Mouse (Mus musculus) myocyte (in vitro differentiated cells): Measurements from ENCODE around the gene Flcn. TPM values are rescaled to one million over a fixed set of nuclear protein-coding genes. Genes with fewer than 3 reads are reported as not detected.
A peak's percentile ranks its signal among the peaks of the same experiment; 100 is the strongest.

Experiments
- H3K27me3 ChIP-seq: one replicate; pipeline ENCODE4 v1.6.1; 2011; ENCODE audit not compliant: control insufficient read depth, insufficient read depth, insufficient read length
- H3K36me3 ChIP-seq: one replicate; pipeline ENCODE4 v1.6.1; 2011; ENCODE audit not compliant: control insufficient read depth, insufficient read depth
- H3K4me2 ChIP-seq: one replicate; pipeline ENCODE4 v1.6.1; 2011; ENCODE audit warnings: low read depth, control low read depth
- H3K4me3 ChIP-seq: one replicate; pipeline ENCODE4 v1.5.1; 2011; ENCODE audit warnings: mild to moderate bottlenecking, control low read depth, moderate library complexity
- H3K79me2 ChIP-seq: one replicate; pipeline ENCODE4 v1.6.1; 2011; ENCODE audit not compliant: control insufficient read depth, insufficient read depth
- H3ac ChIP-seq: one replicate; pipeline ENCODE4 v1.6.1; 2011; ENCODE audit not compliant: control insufficient read depth, insufficient read length
- CEBPB ChIP-seq: IDR thresholded peaks from 2 replicates; pipeline ENCODE4 v1.6.1; 2011; ENCODE audit warnings: mild to moderate bottlenecking, moderate library complexity; ENCODE audit not compliant: poor library complexity, insufficient read depth, severe bottlenecking
- E2F4 ChIP-seq: IDR thresholded peaks from one replicate; pipeline ENCODE4 v1.6.1; 2011; ENCODE audit warnings: mild to moderate bottlenecking, control low read depth, moderate library complexity; ENCODE audit not compliant: insufficient read depth
- MAX ChIP-seq: IDR thresholded peaks from one replicate; pipeline ENCODE4 v1.6.1; 2011; ENCODE audit warnings: low read depth, mild to moderate bottlenecking, control low read depth
- MYOD1 ChIP-seq, 3 experiments: IDR thresholded peaks; one replicate each; pipeline ENCODE4 v1.6.1; 2011; ENCODE audit warnings: control low read depth in 2 of 3, low read depth in 2 of 3, mild to moderate bottlenecking in 2 of 3, moderate library complexity in 1 of 3; ENCODE audit not compliant: insufficient read length in 2 of 3, control insufficient read depth in 1 of 3
- MYOG ChIP-seq, 3 experiments: IDR thresholded peaks; one replicate each; pipeline ENCODE4 v1.6.1; 2011; ENCODE audit warnings: control low read depth in 2 of 3, low read depth in 2 of 3, mild to moderate bottlenecking in 2 of 3; ENCODE audit not compliant: insufficient read length in 2 of 3, control insufficient read depth in 1 of 3, insufficient read depth in 1 of 3
- POLR2A ChIP-seq: IDR thresholded peaks from one replicate; pipeline ENCODE4 v1.6.1; 2011; ENCODE audit warnings: low read depth, mild to moderate bottlenecking, control low read depth, moderate library complexity; ENCODE audit not compliant: insufficient read length
- POLR2AphosphoS2 ChIP-seq: IDR thresholded peaks from one replicate; pipeline ENCODE4 v1.6.1; 2011; ENCODE audit warnings: low read depth, control low read depth; ENCODE audit not compliant: insufficient read length
- REST ChIP-seq: IDR thresholded peaks from one replicate; pipeline ENCODE4 v1.6.1; 2011; ENCODE audit warnings: mild to moderate bottlenecking, control low read depth, moderate library complexity; ENCODE audit not compliant: insufficient read depth, insufficient read length
- SRF ChIP-seq: IDR thresholded peaks from one replicate; pipeline ENCODE4 v1.6.1; 2011; ENCODE audit warnings: low read depth; ENCODE audit not compliant: control insufficient read depth, insufficient read length
- TCF12 ChIP-seq: IDR thresholded peaks from one replicate; pipeline ENCODE4 v1.6.1; 2011; ENCODE audit warnings: mild to moderate bottlenecking, control low read depth; ENCODE audit not compliant: poor library complexity, insufficient read depth, severe bottlenecking
- TCF3 ChIP-seq: IDR thresholded peaks from one replicate; pipeline ENCODE4 v1.6.1; 2011; ENCODE audit warnings: low read depth, control low read depth; ENCODE audit not compliant: insufficient read length
- USF1 ChIP-seq: IDR thresholded peaks from one replicate; pipeline ENCODE4 v1.6.1; 2011; ENCODE audit warnings: low read depth, mild to moderate bottlenecking, control low read depth, moderate library complexity
- polyA plus RNA-seq: library from polyadenylated mRNA; unstranded; fragments of >200 nt; fragmentation: generic; extraction: Trizol; gene quantifications from one replicate; pipeline ENCODE4 v1.2.1, GENCODE M21; 2012; ENCODE audit warnings: missing spikeins

Flcn gene
- 43.9 TPM for polyA plus RNA-seq

GRCm38 (mm10) chr11:59809670-59810474 lies at the start of gene Flcn:
Flcn (minus strand) TSS chr11:59810016.
- Histone ChIP-seq H3K36me3 (no peaks in the 10 kb centered on the region), H3K4me2 (peak within 1 kb of the TSS; percentile 99), H3ac (peak within 1 kb of the TSS; percentile 76), H3K27me3 (no peaks in the 10 kb centered on the region), H3K79me2 (peaks cover 25% of the 10 kb centered on the region), H3K4me3 (peak within 1 kb of the TSS; percentile 99)
- no peak for TF ChIP-seq CEBPB
- TF ChIP-seq MYOD1 (IDR thresholded peaks at IDR 0.05; ENCODE audit: control insufficient read depth in 1 of 3, insufficient read length in 2 of 3, low read depth in 2 of 3), result peak in 1 of 3 experiments; percentile 50
- TF ChIP-seq E2F4, result no peak
- TF ChIP-seq POLR2A, result peak; percentile 99
- TF ChIP-seq MYOG (IDR thresholded peaks at IDR 0.05; ENCODE audit: control insufficient read depth in 1 of 3, insufficient read depth in 1 of 3, insufficient read length in 2 of 3, low read depth in 2 of 3), result peak in 2 of 3 experiments; percentile 41 to 62
- no peak for TF ChIP-seq TCF3
- peak; percentile 41 for TF ChIP-seq USF1
- TF ChIP-seq SRF, result no peak
- no peak for TF ChIP-seq REST
- no peak for TF ChIP-seq TCF12
- peak; percentile 98 for TF ChIP-seq POLR2AphosphoS2
- no peak for TF ChIP-seq MAX

DNA sequence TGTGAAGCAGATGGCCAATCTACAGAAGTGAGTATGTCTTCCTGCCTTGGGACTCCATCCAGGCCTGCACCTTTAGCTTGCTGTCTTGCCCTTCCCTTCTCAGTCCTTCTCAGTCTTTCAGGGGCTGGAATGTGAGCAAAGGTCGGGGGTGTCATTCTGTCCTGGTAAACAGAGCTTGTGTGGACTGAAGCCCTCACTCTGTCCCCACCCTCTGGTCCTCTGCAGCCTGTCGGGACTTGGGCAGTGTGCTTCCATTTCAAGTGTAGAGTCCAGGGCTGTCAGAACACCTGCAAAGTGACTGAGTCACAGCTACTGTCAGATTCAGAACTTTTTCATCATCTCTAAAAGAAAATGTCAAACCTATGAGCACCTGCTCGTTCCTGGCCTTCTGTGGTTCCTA lies 43.0 kb upstream of the Flcn start:
- no peak for TF ChIP-seq REST
- no peak for TF ChIP-seq CEBPB
- TF ChIP-seq POLR2AphosphoS2, result no peak
- TF ChIP-seq TCF3, result no peak
- TF ChIP-seq POLR2A, result no peak
- no peak for TF ChIP-seq TCF12
- no peak for TF ChIP-seq SRF
- TF ChIP-seq MAX, result no peak
- H3ac ChIP-seq, result no peak overlapping the region

GRCm38 (mm10) chr11:59847891-59848884 lies 38.4 kb upstream of the Flcn start:
- H3K79me2 ChIP-seq, result peaks cover 9% of the 10 kb centered on the region
- H3ac ChIP-seq, result peak overlapping the region; percentile 23
- no peaks in the 10 kb centered on the region for H3K36me3 ChIP-seq
- no peaks in the 10 kb centered on the region for H3K27me3 ChIP-seq
- peak overlapping the region; percentile 96 for H3K4me2 ChIP-seq
- TF ChIP-seq MYOG (IDR thresholded peaks at IDR 0.05; ENCODE audit: control insufficient read depth in 1 of 3, insufficient read depth in 1 of 3, insufficient read length in 2 of 3, low read depth in 2 of 3), result peak in 1 of 3 experiments; percentile 25
- TF ChIP-seq MYOD1 (IDR thresholded peaks at IDR 0.05; ENCODE audit: control insufficient read depth in 1 of 3, insufficient read length in 2 of 3, low read depth in 2 of 3), result peak in 1 of 3 experiments; percentile 50
- TF ChIP-seq SRF, result no peak
- no peak for TF ChIP-seq CEBPB
- TF ChIP-seq POLR2A, result peak; percentile 90
- no peak for TF ChIP-seq REST
- peak; percentile 70 for TF ChIP-seq POLR2AphosphoS2
- no peak for TF ChIP-seq TCF3
- TF ChIP-seq TCF12, result no peak
- TF ChIP-seq E2F4, result no peak
- no peak for TF ChIP-seq MAX
- no peak for TF ChIP-seq USF1
- peak overlapping the region; percentile 58 for H3K4me3 ChIP-seq

More for the DNA sequence above, 43.0 kb upstream of the Flcn start:
- no peak overlapping the region for H3K4me3 ChIP-seq
- H3K4me2 ChIP-seq, result no peak overlapping the region
- H3K79me2 ChIP-seq, result no peaks in the 10 kb centered on the region
- H3K36me3 ChIP-seq, result no peaks in the 10 kb centered on the region
- H3K27me3 ChIP-seq, result no peaks in the 10 kb centered on the region

DNA sequence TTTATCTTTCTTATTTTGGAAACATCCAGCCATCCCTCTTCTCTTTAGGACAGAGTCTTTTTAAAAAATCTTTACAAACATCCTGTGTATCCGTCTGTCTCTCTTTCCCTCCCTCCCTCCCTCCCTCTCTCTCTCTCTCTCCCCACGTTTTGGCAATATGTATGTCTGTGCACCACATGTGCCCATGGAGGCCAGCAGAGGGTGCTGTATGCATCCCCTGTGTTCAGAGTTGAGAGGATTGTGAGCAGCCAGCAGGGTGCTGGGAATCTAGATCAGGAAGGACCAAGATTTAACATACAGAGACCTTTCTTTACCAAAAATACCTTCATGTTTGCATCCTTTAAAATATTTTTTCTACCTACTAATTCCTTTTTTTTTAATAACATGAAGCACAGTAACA lies 37.3 kb upstream of the Flcn start:
- H3K27me3 ChIP-seq, result no peaks in the 10 kb centered on the region
- peak overlapping the region; percentile 58 for H3K4me3 ChIP-seq
- H3K36me3 ChIP-seq, result no peaks in the 10 kb centered on the region
- TF ChIP-seq E2F4 (no peak), USF1 (peak; percentile 2), MYOG (IDR thresholded peaks at IDR 0.05; ENCODE audit: control insufficient read depth in 1 of 3, insufficient read depth in 1 of 3, insufficient read length in 2 of 3, low read depth in 2 of 3) (no peak)
- no peak overlapping the region for H3ac ChIP-seq
- peak overlapping the region; percentile 96 for H3K4me2 ChIP-seq
- H3K79me2 ChIP-seq, result peaks cover 9% of the 10 kb centered on the region
